Mouse (Mus musculus) midbrain, embryonic 12.5 days (tissue): Measurements from ENCODE around the gene Jup. TPM values are rescaled to one million over a fixed set of nuclear protein-coding genes. Genes with fewer than 3 reads are reported as not detected.
A peak's percentile ranks its signal among the peaks of the same experiment; 100 is the strongest.

Experiments
- ATAC-seq: fragments of 200-750 bp; cut with Nextera tagmentation; 2 replicates; pipeline ENCODE4 v1.8.0; 2017; ENCODE audit warnings: low read depth, moderate TSS enrichment, moderate library complexity; ENCODE audit not compliant: low FRiP score
- H3K27ac ChIP-seq: fragments of 300-500 bp; sonication (generic); replicated peaks from 2 replicates; pipeline ENCODE4 v1.5.1; 2016; ENCODE audit warnings: mild to moderate bottlenecking
- H3K27me3 ChIP-seq: fragments of 300-500 bp; sonication (generic); 2 replicates; pipeline ENCODE4 v1.6.1; 2016; ENCODE audit warnings: mild to moderate bottlenecking
- H3K36me3 ChIP-seq: fragments of 300-500 bp; sonication (generic); 2 replicates; pipeline ENCODE4 v1.6.1; 2016
- H3K4me1 ChIP-seq: fragments of 300-500 bp; sonication (generic); 2 replicates; pipeline ENCODE4 v1.6.1; 2016
- H3K4me2 ChIP-seq: fragments of 300-500 bp; sonication (generic); replicated peaks from 2 replicates; pipeline ENCODE4 v1.6.1; 2016; ENCODE audit warnings: mild to moderate bottlenecking, moderate library complexity
- H3K4me3 ChIP-seq: fragments of 300-500 bp; sonication (generic); 2 replicates; pipeline ENCODE4 v1.5.1; 2016; ENCODE audit warnings: mild to moderate bottlenecking
- H3K9ac ChIP-seq: fragments of 300-500 bp; sonication (generic); replicated peaks from 2 replicates; pipeline ENCODE4 v1.6.1; 2016; ENCODE audit warnings: mild to moderate bottlenecking, moderate library complexity
- H3K9me3 ChIP-seq: fragments of 300-500 bp; sonication (generic); 2 replicates; pipeline ENCODE4 v1.6.1; 2016; ENCODE audit warnings: mild to moderate bottlenecking
- WGBS: fragments of 180-500 bp; shearing (Covaris S2); methylation state at CpG from one replicate; pipeline ENCODE4 v1.1.7; 2016; 5-methylcytosine and 5-hydroxymethylcytosine counted together
- polyA plus RNA-seq: library from polyadenylated mRNA; unstranded; fragments of >200 nt; fragmentation: Nextera tagmentation; extraction: Ambion mirVana; gene quantifications from 2 replicates; pipeline ENCODE4 v1.2.1, GENCODE M21; 2016

Gene Jup
- polyA plus RNA-seq, 1 experiment from 2014 or later: 53.8 TPM

DNA sequence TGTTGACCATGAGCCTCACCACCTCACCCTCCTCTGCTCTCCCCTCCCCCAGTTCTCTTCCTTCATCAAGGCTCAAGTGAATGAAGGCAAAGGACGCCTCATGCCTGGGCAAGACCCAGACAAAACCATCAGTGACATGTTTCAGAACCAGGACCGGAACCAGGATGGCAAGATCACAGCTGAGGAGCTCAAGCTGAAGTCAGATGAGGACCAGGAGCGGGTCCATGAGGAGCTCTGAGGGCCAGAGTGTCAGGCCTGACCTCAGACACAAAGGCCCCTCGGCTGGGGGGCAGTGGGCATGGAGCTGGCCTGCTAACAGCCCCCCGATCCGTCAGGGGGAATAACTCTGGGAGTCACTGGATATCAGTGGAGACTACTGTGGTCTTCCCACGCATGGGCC, 26.3 kb upstream of the Jup start:
- H3K27me3 ChIP-seq: no peaks in the 10 kb centered on the region
- peak overlapping the region; percentile 4; the same call in 1 of the 2 replicates for H3K9ac ChIP-seq
- H3K4me1 ChIP-seq: peaks cover 5% of the 10 kb centered on the region; the same call in 1 of the 2 replicates
- no peaks in the 10 kb centered on the region for H3K9me3 ChIP-seq
- no peak overlapping the region for H3K27ac ChIP-seq
- WGBS: 89% methylated on average over 7 of the region's 7 CpGs
- no peak overlapping the region for H3K4me3 ChIP-seq
- no peak for ATAC-seq
- no peak overlapping the region for H3K4me2 ChIP-seq
- H3K36me3 ChIP-seq: no peaks in the 10 kb centered on the region

DNA sequence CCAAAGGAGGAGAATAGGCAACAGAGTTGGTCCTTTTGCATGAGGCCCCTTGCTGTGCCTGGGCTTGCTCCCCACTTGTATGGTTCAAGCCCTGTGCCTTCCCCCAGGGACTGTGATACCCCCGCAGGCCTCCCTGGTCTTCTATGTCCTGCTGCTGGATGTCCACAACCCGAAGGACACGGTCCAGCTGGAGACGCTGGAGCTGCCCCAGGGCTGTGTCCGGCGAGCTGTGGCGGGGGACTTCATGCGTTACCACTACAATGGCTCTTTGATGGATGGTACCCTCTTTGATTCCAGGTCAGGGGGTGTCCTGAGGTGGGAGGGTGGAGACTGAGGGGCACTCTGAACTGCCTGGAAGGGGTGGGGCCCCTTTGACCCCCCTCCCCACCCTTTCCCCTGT, 24.0 kb upstream of the Jup start:
- H3K27me3 ChIP-seq: peaks cover 10% of the 10 kb centered on the region
- no peak overlapping the region for H3K27ac ChIP-seq
- no peaks in the 10 kb centered on the region for H3K9me3 ChIP-seq
- no peak overlapping the region for H3K4me2 ChIP-seq
- no peak for ATAC-seq
- H3K36me3 ChIP-seq: no peaks in the 10 kb centered on the region
- no peak overlapping the region for H3K9ac ChIP-seq
- 66% methylated on average over 8 of the region's 8 CpGs for WGBS
- H3K4me3 ChIP-seq: no peak overlapping the region
- peaks cover 5% of the 10 kb centered on the region; the same call in 1 of the 2 replicates for H3K4me1 ChIP-seq

DNA sequence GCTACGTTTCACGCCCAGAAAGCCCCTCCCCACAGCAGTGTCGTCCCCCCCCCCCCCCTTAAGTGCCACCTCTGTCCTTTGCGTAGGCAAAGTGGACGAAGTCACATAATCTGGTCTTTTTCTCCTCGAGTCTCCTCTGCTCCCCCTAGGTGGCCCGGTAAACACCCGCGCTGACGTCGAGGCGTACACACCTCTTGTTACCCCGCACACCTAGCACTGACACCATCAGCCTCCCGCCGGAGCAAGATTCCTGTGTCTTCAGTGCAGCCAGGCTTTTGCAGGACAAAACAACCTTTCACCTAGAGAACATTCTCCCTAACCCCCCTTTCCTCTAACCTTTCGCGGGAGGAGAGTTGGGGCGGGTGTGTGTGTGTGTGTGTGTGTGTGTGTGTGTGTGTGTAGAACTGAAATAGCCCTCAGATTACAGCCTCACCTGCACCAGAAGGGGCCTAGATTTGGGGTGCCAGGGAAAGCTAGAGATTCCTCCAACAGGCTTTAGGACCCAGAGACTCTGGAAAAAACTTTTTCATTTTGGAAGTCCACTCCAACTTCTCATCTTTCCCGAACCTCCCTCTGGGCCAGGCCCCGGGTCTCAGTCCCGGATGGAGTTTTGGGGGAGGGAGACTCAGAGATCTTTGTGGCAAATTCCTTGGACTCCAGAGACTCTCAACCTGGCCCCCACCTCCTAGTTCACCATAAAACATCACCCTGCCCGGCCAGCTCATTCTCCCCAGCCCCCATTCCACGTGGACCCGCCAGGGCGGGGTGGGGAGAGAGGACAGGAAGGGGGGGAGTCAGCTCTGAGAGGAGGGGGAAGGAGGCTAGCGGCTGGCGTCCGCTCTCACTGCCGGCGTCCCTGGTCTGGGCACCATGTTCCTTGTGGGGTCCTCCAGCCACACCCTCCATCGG, 17.6 kb upstream of the Jup start, which contains the start of gene Fkbp10:
Fkbp10 (plus strand) TSS at position 784 of the 909 bp plus-strand sequence.
- H3K9me3 ChIP-seq: no peaks in the 10 kb centered on the region
- H3K4me1 ChIP-seq: peaks cover 19% of the 10 kb centered on the region; the same call in 1 of the 2 replicates
- H3K27me3 ChIP-seq: peaks cover 53% of the 10 kb centered on the region
- peak within 1 kb of the TSS; percentile 68 for H3K27ac ChIP-seq
- peak within 1 kb of the TSS; percentile 63 for H3K4me2 ChIP-seq
- ATAC-seq: 0 out of 2 replicates have a peak, but pooled peaks have one; percentile 9
- H3K36me3 ChIP-seq: peaks cover 3% of the 10 kb centered on the region; the same call in 1 of the 2 replicates
- peak within 1 kb of the TSS; percentile 57 for H3K4me3 ChIP-seq
- peak within 1 kb of the TSS; percentile 67 for H3K9ac ChIP-seq
- WGBS: under 1% methylated on average over 31 of the region's 31 CpGs

DNA sequence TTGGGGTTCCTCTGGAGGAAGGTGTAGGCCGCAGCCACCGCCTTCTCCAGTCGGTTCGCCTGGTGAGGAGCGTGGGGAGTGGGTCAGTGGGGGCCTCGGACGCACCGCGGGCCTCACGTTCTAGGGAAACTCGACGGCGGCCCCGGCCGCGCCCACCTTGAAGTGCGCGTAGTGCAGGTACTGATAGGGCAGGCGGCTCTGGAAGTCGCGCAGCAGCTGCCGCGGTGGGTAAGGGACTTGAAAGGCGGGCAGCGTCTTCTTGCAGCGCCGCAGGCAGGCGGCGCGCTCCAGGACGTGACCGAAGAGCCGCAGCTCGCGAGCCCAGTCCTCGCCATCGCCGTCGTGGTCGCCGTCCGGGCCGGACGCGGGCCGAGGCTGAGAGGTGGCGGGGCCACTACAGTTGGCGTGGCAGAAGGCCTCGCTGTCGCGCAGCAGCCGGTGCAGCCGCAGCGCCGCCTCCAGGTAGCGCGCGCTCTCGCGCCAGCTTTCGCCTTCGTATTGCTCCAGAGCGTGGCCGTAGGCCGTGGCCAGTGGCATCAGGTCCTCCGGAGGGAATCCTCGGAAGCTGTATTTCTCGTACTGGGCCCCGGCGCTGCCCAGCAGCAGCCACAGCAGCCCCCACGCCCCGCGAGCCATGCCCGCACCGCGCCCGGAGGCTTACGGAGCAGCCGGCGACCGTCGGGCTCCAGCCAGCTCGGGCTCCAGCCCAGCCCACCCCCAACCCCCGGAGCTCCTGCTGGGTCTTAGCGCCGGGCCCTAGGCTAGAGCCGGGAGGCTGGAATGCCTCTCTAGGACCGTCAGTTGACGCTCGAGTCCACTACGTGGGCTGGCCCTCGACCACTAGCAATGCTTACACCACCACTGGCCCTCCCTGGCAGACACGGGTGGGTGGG, 16.7 kb upstream of the Jup start, which contains the start of gene P3h4:
P3h4 (minus strand) TSS at position 816 of the 893 bp plus-strand sequence.
- WGBS: 2% methylated on average over 93 of the region's 93 CpGs
- Histone ChIP-seq H3K9ac (peak within 1 kb of the TSS; percentile 67), H3K4me2 (peak within 1 kb of the TSS; percentile 63), H3K4me3 (peak within 1 kb of the TSS; percentile 57), H3K4me1 (peaks cover 19% of the 10 kb centered on the region; the same call in 1 of the 2 replicates), H3K27me3 (peaks cover 53% of the 10 kb centered on the region), H3K9me3 (no peaks in the 10 kb centered on the region), H3K27ac (peak within 1 kb of the TSS; percentile 68), H3K36me3 (peaks cover 3% of the 10 kb centered on the region; the same call in 1 of the 2 replicates)
- peak; percentile 92 for ATAC-seq

DNA sequence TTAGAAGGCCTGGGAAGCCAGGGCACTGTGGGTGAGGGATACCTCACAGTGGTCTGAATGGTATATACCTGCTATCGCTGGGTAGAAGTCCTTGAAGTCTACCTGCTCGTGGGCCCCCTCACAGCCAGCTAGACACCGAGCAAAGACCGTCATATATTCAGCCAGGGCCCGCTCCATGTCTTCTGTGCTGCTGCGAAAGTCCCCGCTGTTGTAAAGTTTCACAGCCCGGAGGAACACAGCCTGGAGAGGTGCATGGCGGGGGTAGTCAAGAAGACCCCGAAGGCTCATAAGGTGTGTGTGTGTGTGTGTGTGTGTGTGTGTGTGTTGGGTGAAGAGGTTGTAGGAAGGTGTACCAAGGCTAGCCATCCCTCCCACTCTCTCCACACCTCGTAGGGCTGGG, 16.0 kb upstream of the Jup start:
- 80% methylated on average over 11 of the region's 11 CpGs for WGBS
- H3K27me3 ChIP-seq: peaks cover 53% of the 10 kb centered on the region
- H3K4me2 ChIP-seq: peak overlapping the region; percentile 63
- peaks cover 19% of the 10 kb centered on the region; the same call in 1 of the 2 replicates for H3K4me1 ChIP-seq
- peaks cover 3% of the 10 kb centered on the region; the same call in 1 of the 2 replicates for H3K36me3 ChIP-seq
- no peak overlapping the region for H3K27ac ChIP-seq
- ATAC-seq: no peak
- peak overlapping the region; percentile 57 for H3K4me3 ChIP-seq
- H3K9ac ChIP-seq: peak overlapping the region; percentile 67
- H3K9me3 ChIP-seq: no peaks in the 10 kb centered on the region

DNA sequence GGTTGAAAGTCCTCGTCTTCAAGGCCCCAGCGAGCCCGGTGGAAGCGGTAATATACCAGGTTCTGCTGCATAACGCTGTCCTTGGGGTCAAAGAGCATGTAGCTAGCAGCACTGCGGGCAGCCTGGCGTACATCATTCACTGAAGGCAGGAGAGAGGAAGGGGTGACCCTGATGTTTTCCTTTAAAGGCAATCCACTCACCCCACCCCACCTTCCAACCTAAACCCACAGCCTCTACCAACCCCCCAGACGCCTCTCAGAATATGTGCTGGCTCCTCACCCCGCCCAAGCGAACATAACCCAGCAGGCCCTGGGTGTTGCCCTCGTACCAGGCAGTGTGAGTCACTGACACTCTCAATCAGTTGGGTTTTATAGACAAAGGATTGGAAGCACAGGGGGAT, 14.2 kb upstream of the Jup start:
- no peak for ATAC-seq
- H3K4me2 ChIP-seq: no peak overlapping the region
- H3K27me3 ChIP-seq: peaks cover 45% of the 10 kb centered on the region
- H3K36me3 ChIP-seq: peaks cover 3% of the 10 kb centered on the region; the same call in 1 of the 2 replicates
- 84% methylated on average over 11 of the region's 11 CpGs for WGBS
- H3K4me1 ChIP-seq: peaks cover 19% of the 10 kb centered on the region; the same call in 1 of the 2 replicates
- H3K9me3 ChIP-seq: no peaks in the 10 kb centered on the region
- no peak overlapping the region for H3K9ac ChIP-seq
- no peak overlapping the region for H3K4me3 ChIP-seq
- no peak overlapping the region for H3K27ac ChIP-seq

DNA sequence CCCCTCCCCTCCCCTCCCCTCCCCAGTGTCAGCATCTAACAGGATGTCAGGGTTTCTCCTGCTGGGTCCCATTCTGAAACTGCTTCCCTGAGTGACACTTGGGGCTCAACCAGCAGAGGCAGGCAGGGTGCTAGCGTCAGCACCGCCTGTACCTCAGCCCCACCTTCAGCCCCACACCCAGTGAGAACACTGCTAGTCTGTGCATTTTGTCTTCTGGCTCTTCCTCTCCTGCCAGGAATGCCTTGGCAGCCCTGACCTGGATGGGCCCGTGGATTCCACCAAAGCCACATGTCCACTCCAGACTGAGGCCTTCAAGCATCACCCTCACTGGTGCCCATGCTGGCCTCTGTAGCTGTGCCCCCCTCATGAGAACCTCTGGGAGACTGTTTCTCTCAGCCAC, 12.1 kb upstream of the Jup start:
- no peak overlapping the region for H3K4me3 ChIP-seq
- no peak for ATAC-seq
- H3K27me3 ChIP-seq: peaks cover 25% of the 10 kb centered on the region
- no peak overlapping the region for H3K9ac ChIP-seq
- no peak overlapping the region for H3K27ac ChIP-seq
- WGBS: 88% methylated on average over 3 of the region's 3 CpGs
- no peaks in the 10 kb centered on the region for H3K9me3 ChIP-seq
- H3K36me3 ChIP-seq: peaks cover 3% of the 10 kb centered on the region; the same call in 1 of the 2 replicates
- no peak overlapping the region for H3K4me2 ChIP-seq
- peaks cover 9% of the 10 kb centered on the region; the same call in 1 of the 2 replicates for H3K4me1 ChIP-seq

DNA sequence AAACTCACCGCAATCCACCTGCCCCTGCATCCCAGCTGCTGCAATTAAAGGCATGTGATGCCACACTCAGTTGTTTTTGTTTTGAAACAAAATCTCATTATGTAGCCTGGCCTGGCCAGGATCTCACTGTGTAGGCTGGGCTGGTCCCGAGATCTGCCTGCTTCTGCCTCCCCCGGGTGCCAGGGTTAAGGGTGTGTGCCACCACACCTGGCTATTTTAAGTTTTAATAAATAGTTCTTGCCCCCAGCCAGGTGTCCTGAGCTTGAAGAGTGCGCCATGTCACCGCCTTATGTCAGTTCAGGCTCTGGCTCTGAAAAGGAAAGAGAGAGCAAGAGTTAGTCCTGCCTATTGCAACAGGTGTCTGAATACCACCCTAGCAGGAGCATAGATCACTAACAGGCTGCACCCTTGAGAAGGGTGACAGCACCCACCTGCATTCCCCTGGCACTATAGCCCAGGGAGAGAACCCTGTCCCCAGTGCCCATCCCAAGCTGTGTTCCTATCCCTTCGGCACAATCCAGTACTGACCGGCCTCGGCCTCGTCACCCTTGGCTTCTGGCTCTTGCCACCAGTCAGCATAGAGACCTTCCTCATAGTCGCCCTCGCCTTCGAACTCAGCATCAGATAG, 11.4 kb upstream of the Jup start:
- WGBS: 90% methylated on average over 12 of the region's 12 CpGs
- ATAC-seq: no peak

DNA sequence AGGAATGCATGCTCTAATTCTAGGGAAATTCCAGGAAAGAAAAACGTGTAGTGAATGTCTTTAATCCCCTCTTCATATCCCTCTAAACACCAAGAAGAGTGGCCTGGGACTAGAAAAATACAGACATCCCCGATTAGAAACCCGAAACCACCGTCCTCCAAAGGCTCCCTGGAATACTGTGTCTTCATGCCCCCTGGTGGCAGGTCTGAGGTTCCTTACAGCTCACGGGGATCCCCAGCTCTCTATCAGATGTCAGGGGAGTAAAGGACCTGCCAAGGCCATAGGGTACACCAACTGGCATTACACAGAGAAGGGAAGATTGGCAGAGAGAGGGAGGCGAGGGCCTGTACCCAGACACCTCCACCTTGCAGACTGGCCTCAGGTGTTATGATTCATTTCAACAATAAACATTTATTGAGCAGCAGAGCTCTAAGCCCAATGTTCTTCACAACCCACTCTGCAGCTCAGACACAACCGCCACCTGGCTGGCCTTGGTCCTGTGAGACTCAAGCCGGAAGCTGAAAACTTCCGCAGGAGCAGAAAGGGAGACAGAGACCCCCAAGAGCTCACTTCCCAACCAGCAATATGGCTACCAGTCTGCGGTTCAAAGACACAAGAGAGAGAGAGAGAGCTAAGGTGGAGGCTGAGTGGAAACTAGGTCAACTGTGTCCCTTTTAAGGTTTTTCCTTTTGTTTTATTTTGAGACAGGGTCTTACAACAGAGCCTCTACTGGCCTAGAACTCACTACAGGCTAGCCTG, 10.7 kb upstream of the Jup start:
- H3K9ac ChIP-seq: no peak overlapping the region
- peaks cover 1% of the 10 kb centered on the region; the same call in 1 of the 2 replicates for H3K4me1 ChIP-seq
- no peaks in the 10 kb centered on the region for H3K9me3 ChIP-seq
- H3K27ac ChIP-seq: no peak overlapping the region
- no peak for ATAC-seq
- WGBS: 47% methylated on average over 10 of the region's 10 CpGs
- peaks cover 3% of the 10 kb centered on the region; the same call in 1 of the 2 replicates for H3K36me3 ChIP-seq
- H3K27me3 ChIP-seq: peaks cover 11% of the 10 kb centered on the region
- H3K4me3 ChIP-seq: no peak overlapping the region
- no peak overlapping the region for H3K4me2 ChIP-seq

More for the DNA sequence above, 11.4 kb upstream of the Jup start:
- peaks cover 7% of the 10 kb centered on the region; the same call in 1 of the 2 replicates for H3K4me1 ChIP-seq
- H3K9me3 ChIP-seq: no peaks in the 10 kb centered on the region
- H3K27ac ChIP-seq: no peak overlapping the region
- peaks cover 3% of the 10 kb centered on the region; the same call in 1 of the 2 replicates for H3K36me3 ChIP-seq
- no peak overlapping the region for H3K4me3 ChIP-seq
- no peak overlapping the region for H3K9ac ChIP-seq
- peaks cover 18% of the 10 kb centered on the region for H3K27me3 ChIP-seq
- no peak overlapping the region for H3K4me2 ChIP-seq

DNA sequence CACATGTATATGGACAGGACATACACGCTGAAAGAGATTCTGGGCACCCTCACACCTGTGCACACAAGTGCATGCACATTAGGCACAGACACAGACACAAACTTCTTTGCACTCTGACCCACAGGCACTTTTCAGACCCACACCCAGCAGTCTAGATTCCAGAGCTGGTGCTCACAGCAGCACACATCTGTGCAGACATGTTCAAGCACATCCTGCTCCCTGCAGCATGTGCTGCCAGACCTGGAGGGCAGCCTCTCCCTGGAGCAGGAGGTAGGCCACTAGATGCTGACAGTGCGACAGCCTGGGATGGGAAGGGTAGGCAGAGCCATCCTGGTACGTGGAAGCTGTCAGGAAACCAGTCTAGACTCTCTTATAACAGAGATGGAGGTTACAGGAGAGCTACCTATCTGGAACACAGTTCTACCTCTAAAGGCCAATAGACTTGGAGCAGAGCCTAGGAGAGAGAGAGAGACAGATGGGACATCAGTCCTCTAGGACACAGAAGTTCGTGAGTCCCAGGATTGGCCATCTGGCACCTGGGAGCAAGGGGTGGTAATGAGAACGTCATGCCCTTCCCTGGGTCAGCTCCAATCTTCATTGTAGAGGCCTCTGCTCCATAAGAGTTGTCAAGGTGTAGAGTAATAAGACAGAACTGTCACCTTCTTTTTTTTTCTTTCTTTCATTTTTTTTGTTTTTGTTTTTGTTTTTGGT, 9.6 kb upstream of the Jup start:
- 84% methylated on average over 5 of the region's 5 CpGs for WGBS
- ATAC-seq: no peak
- Histone ChIP-seq H3K27me3 (0 out of 2 replicates have a peak, but pooled peaks cover under 1% of the 10 kb centered on the region), H3K4me3 (no peak overlapping the region), H3K36me3 (peaks cover 3% of the 10 kb centered on the region; the same call in 1 of the 2 replicates), H3K4me2 (no peak overlapping the region), H3K27ac (no peak overlapping the region), H3K4me1 (peaks cover 3% of the 10 kb centered on the region; the same call in 1 of the 2 replicates), H3K9ac (0 out of 2 replicates have a peak overlapping the region, but pooled peaks have one; percentile 15), H3K9me3 (no peaks in the 10 kb centered on the region)
